Mouse (Mus musculus) myocyte (in vitro differentiated cells): Measurements from ENCODE around the gene Exd1.

Experiments
- POLR2A ChIP-seq: IDR thresholded peaks from one replicate; pipeline ENCODE4 v1.6.1; 2011; ENCODE audit warnings: low read depth, mild to moderate bottlenecking, control low read depth, moderate library complexity; ENCODE audit not compliant: insufficient read length
- POLR2AphosphoS2 ChIP-seq: IDR thresholded peaks from one replicate; pipeline ENCODE4 v1.6.1; 2011; ENCODE audit warnings: low read depth, control low read depth; ENCODE audit not compliant: insufficient read length
- USF1 ChIP-seq: IDR thresholded peaks from one replicate; pipeline ENCODE4 v1.6.1; 2011; ENCODE audit warnings: low read depth, mild to moderate bottlenecking, control low read depth, moderate library complexity

- no peak for TF ChIP-seq USF1
- TF ChIP-seq POLR2AphosphoS2: no peak
- no peak for TF ChIP-seq POLR2A
Measured at GRCm38 (mm10) chr2:119583439-119583838, 36.0 kb upstream of the Exd1 start.
